Mouse (Mus musculus): ENCODE data around the gene Midn. TPM values are rescaled to one million over a fixed set of nuclear protein-coding genes. Genes with fewer than 3 reads are reported as not detected.

Midn gene
- polyA plus RNA-seq, 1 experiment, result 101 TPM

DNA sequence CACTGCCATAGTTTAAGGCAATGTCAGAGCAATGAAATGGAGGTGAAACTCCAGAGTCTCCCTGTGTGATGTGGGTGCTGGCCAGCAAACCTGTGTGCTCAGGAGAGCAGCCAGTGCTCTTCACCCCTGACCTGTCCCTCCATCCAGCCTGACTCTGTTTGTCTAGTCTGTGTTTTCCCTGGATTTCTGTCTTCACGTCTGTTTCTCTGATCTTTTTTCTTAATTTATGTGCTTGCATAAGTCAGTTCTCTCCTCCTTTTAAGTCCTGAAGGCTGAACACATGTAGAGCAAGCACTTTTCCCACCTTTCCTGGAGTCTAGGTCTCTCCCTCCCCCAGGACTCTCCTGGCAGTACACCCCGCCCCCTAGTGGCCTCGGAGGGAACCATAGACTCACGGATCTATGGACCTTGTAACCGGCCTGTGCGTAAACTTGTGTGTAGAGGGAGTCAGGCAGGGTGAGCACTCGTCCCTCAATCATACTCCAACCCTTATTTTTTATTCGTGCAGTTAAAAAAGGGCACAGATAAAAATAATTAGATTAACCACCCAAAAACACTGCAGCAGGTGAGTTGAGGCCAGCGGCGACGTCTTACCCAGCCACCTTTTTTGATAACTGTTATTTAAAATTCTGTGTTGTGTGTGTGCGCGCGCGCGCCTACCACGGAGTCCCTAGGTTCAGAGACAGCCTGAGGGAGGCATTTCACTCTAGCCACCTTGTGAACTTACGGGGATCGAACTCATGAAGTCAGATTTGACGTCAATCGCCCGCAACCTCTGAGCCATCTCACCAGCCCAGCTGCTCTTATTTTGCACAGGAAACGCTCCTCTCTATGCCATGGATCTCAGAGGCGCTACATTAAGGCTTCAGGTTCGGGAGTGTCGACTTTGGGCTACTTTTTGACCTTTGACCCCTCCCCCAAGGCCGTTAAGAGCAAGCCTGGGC, 33.5 kb upstream of the Midn start:
- peak overlapping the region; percentile 77 for H3K27ac ChIP-seq (ENCODE audit: insufficient read depth, low read length)
- TF ChIP-seq CTCF (IDR thresholded peaks at IDR 0.05; ENCODE audit: borderline replicate concordance, insufficient read depth, low read length) (peak; percentile 76), POLR2A (IDR thresholded peaks at IDR 0.05; ENCODE audit: low read depth, low read length) (0 out of 2 replicates have a peak, but pooled peaks have one; percentile 43)
- peak overlapping the region; percentile 57 for H3K4me3 ChIP-seq (ENCODE audit: insufficient read depth, low read length)
- H3K4me1 ChIP-seq (ENCODE audit: control insufficient read depth, insufficient read depth, low read length), result peaks cover 5% of the 10 kb centered on the region; the same call in 1 of the 2 replicates

DNA sequence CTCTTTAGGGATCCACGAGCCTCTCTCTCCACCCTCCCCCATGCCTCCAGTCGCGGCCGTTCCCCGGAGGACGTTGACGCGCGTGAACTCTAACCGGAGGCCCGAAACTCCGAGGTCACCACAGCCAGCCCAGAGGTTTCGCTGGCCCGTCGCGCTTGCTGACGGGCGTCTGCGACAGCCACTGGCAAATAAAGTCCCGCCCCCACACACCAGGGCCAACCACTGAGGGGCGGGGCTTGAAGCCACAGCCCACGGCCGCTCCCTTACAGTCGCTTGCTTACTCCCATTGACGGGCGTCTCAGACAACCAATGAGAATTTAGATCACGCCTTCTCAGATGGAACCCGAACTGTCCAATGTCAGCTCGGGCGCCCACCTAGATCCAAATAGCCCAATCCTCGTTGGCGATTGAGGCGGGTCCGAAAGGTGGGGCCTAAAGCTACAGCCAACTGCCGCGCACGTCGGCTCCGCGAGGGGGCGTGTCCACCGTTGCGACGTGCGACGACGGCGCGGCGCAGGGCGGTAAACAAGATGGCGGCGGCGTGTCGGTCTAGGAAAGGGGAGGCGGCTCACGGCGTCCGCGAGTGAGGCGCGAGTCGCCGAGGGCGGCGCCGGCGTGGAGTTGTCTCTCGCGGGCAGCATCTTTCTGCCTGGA, 32.7 kb upstream of the Midn start, which contains the start of gene Stk11:
Gene Stk11, plus strand, starts transcription at position 514 of the 654 bp plus-strand sequence.
- Histone ChIP-seq H3K4me1 (ENCODE audit: control insufficient read depth, insufficient read depth, low read length) (peaks cover 5% of the 10 kb centered on the region; the same call in 1 of the 2 replicates), H3K4me3 (ENCODE audit: insufficient read depth, low read length) (peak within 1 kb of the TSS; percentile 72), H3K27ac (ENCODE audit: insufficient read depth, low read length) (peak within 1 kb of the TSS; percentile 77)
- TF ChIP-seq CTCF (IDR thresholded peaks at IDR 0.05; ENCODE audit: borderline replicate concordance, insufficient read depth, low read length) (no peak), POLR2A (IDR thresholded peaks at IDR 0.05; ENCODE audit: low read depth, low read length) (peak; percentile 86)

DNA sequence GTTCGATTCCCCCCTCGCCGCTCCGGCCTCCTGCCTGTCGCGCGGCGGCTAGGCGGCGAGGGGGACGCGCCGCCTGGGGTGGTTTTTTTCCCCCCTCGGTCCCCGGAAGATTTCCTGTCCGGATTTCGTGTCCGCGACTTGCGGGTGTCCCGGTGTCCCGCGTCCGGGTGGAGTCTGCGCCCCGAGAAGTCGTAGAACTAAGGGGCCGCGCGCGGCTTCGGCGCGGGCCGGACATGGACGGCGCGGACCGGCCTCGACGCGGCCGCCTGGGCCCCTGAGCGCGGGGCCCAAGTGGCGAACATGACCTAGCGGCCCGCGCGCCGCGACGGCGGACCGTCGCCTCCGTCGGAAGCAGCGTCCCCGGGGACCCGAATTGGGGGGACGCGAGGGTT, 32.1 kb upstream of the Midn start:
- no peak for TF ChIP-seq POLR2A (IDR thresholded peaks at IDR 0.05; ENCODE audit: low read depth, low read length)
- TF ChIP-seq CTCF (IDR thresholded peaks at IDR 0.05; ENCODE audit: borderline replicate concordance, insufficient read depth, low read length), result no peak
- Histone ChIP-seq H3K27ac (ENCODE audit: insufficient read depth, low read length) (peak overlapping the region; percentile 31), H3K4me3 (ENCODE audit: insufficient read depth, low read length) (peak overlapping the region; percentile 72), H3K4me1 (ENCODE audit: control insufficient read depth, insufficient read depth, low read length) (peaks cover 5% of the 10 kb centered on the region; the same call in 1 of the 2 replicates)

DNA sequence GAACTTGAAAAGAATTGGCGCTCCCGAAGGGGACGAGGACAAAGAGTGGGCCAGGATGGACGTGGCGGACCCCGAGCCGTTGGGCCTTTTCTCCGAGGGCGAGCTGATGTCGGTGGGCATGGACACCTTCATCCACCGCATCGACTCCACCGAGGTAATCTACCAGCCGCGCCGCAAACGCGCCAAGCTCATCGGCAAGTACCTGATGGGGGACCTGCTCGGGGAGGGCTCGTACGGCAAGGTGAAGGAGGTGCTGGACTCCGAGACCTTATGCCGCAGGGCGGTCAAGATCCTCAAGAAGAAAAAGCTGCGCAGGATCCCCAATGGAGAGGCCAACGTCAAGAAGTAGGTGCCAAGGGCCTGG, 31.5 kb upstream of the Midn start:
- H3K4me1 ChIP-seq (ENCODE audit: control insufficient read depth, insufficient read depth, low read length), result peaks cover 5% of the 10 kb centered on the region; the same call in 1 of the 2 replicates
- TF ChIP-seq CTCF (IDR thresholded peaks at IDR 0.05; ENCODE audit: borderline replicate concordance, insufficient read depth, low read length) (no peak), POLR2A (IDR thresholded peaks at IDR 0.05; ENCODE audit: low read depth, low read length) (no peak)
- H3K4me3 ChIP-seq (ENCODE audit: insufficient read depth, low read length), result peak overlapping the region; percentile 72
- H3K27ac ChIP-seq (ENCODE audit: insufficient read depth, low read length), result no peak overlapping the region

DNA sequence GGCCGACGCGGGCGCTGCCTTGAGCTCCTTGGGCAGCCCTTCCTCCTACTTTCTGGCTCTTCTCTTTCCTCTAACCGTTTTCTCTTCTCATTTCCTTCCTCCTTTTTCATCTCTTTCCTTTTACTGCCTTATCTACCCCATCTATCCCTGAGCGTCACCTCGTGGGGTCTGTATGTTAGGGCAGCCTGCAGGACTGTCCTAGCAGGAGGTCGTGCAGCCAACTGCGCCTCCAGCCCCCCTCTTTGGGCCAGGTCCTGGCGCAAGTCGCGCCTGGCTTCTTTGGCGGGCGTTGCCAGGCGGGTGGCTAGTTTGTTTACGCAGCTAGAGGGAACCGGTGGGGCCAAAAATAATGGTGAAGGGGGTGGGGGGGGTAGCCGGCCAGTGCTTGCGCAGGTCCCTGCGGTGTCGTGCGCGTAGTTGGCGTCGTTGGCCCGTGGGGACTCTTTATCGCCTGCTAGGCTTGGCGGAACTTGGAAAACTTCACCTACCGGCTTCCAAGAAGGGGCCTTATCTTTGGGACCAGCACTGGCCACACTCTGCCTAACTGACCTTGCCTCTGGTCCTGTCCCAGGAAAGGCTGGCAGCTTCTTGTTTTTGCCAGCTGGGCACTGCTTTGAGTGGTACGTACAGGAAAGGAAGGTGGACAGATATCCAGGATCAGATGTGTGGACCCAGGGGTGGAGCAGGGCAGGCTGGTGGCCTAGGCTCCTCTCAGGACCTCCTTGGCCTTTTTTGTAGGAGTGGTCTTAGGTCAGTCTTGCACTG, 31.0 kb upstream of the Midn start:
- TF ChIP-seq CTCF (IDR thresholded peaks at IDR 0.05; ENCODE audit: borderline replicate concordance, insufficient read depth, low read length) (no peak), POLR2A (IDR thresholded peaks at IDR 0.05; ENCODE audit: low read depth, low read length) (no peak)
- no peak overlapping the region for H3K27ac ChIP-seq (ENCODE audit: insufficient read depth, low read length)
- H3K4me1 ChIP-seq (ENCODE audit: control insufficient read depth, insufficient read depth, low read length), result peaks cover 5% of the 10 kb centered on the region; the same call in 1 of the 2 replicates
- peak overlapping the region; percentile 72 for H3K4me3 ChIP-seq (ENCODE audit: insufficient read depth, low read length)

DNA sequence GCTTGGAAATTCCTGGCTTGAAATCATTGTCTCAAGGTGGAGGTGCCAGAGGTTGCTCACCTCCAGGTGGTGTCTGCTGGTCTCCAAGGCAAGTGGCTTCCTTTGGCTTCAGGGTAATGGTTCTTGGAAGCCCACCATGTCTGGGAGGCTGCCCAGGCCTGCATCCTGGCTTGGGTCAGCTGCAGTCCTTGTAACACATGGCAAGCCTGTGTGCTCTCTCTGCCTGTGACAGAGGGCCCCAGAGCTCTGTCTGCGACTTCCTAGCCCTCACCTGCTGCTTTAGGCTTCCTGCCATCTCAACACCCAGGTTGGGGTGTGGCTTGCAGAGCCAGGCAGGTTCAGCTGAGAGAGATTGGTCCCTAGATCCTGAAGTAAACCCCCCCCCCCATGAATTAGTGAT, 30.3 kb upstream of the Midn start:
- Histone ChIP-seq H3K27ac (ENCODE audit: insufficient read depth, low read length) (no peak overlapping the region), H3K4me3 (ENCODE audit: insufficient read depth, low read length) (peak overlapping the region; percentile 72), H3K4me1 (ENCODE audit: control insufficient read depth, insufficient read depth, low read length) (peaks cover 5% of the 10 kb centered on the region; the same call in 1 of the 2 replicates)
- TF ChIP-seq CTCF (IDR thresholded peaks at IDR 0.05; ENCODE audit: borderline replicate concordance, insufficient read depth, low read length) (no peak), POLR2A (IDR thresholded peaks at IDR 0.05; ENCODE audit: low read depth, low read length) (no peak)

DNA sequence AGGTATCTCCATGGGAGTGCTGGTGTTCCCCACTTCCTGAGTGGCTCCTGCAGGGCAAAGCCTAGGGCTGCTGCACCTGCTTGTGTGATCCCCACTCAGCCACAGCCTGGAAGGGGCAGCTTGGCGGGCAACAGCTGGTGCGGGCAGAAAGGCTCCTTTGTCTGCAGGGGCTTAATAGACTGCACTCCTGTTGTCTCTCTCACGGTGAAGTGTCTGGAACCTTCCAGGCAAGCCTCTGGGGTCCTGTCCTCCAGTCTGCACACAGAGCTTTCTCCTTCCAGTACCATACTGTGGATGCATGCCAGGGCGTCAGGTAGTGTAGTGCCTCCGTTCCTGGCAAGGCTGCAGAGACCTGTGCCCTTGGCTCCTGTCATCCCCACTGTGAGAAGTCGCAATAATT, 29.5 kb upstream of the Midn start:
- H3K27ac ChIP-seq (ENCODE audit: insufficient read depth, low read length), result no peak overlapping the region
- peaks cover 5% of the 10 kb centered on the region; the same call in 1 of the 2 replicates for H3K4me1 ChIP-seq (ENCODE audit: control insufficient read depth, insufficient read depth, low read length)
- no peak for TF ChIP-seq CTCF (IDR thresholded peaks at IDR 0.05; ENCODE audit: borderline replicate concordance, insufficient read depth, low read length)
- TF ChIP-seq POLR2A (IDR thresholded peaks at IDR 0.05; ENCODE audit: low read depth, low read length), result no peak
- H3K4me3 ChIP-seq (ENCODE audit: insufficient read depth, low read length), result no peak overlapping the region

DNA sequence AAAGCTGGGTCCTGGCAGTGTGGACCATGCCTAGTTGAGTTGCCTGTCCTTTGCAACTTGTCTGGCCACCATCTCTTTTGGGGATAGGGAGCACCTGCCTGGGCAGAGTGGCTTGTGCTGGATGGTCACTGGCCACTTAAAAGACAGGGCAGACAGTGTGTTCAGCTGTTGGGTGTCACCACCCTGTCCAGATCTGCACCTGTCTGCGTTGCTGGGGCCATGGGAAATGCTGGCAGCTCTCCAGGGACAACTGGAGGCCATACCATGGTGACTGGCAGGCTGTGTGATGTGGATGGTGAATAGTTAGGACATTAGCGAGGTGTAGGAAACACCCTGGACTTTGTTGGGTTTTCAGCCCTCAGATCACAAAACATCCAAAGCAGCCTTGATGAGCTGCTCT, 27.9 kb upstream of the Midn start:
- Histone ChIP-seq H3K4me1 (ENCODE audit: control insufficient read depth, insufficient read depth, low read length) (peaks cover 5% of the 10 kb centered on the region; the same call in 1 of the 2 replicates), H3K4me3 (ENCODE audit: insufficient read depth, low read length) (no peak overlapping the region), H3K27ac (ENCODE audit: insufficient read depth, low read length) (no peak overlapping the region)
- no peak for TF ChIP-seq POLR2A (IDR thresholded peaks at IDR 0.05; ENCODE audit: low read depth, low read length)
- no peak for TF ChIP-seq CTCF (IDR thresholded peaks at IDR 0.05; ENCODE audit: borderline replicate concordance, insufficient read depth, low read length)

DNA sequence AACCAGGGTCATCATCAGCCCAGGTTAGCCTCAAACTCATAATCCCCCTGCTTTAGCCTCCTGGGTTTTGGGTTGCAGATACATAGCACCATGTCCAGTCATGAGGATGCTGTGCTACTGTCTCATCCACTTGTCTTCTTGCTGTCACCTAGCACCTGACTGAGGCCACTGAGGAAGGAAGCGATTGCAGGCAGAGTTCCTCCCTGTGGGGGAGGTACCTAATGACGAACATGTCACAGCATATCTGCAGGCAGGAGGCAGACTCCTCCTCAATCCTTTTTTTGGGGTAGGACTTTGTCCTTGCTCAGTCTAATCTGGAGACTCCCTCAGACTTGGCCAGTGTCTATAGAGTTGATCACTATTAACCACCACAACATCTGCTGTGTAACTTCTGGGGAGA, 26.4 kb upstream of the Midn start:
- TF ChIP-seq CTCF (IDR thresholded peaks at IDR 0.05; ENCODE audit: borderline replicate concordance, insufficient read depth, low read length) (no peak), POLR2A (IDR thresholded peaks at IDR 0.05; ENCODE audit: low read depth, low read length) (no peak)
- H3K4me1 ChIP-seq (ENCODE audit: control insufficient read depth, insufficient read depth, low read length), result peaks cover 5% of the 10 kb centered on the region; the same call in 1 of the 2 replicates
- no peak overlapping the region for H3K27ac ChIP-seq (ENCODE audit: insufficient read depth, low read length)
- no peak overlapping the region for H3K4me3 ChIP-seq (ENCODE audit: insufficient read depth, low read length)
